Mouse (Mus musculus) MEL (cell line): Measurements from ENCODE around the gene Wdr91. TPM values are rescaled to one million over a fixed set of nuclear protein-coding genes. Genes with fewer than 3 reads are reported as not detected.

Experiments used
- DNase-seq: peaks from one replicate; pipeline ENCODE4 v3.0.0; 2011; ENCODE audit warnings: low read depth, low spot score
- H3K27ac ChIP-seq: 2 replicates; pipeline ENCODE4 v1.5.1; 2012; ENCODE audit warnings: low read depth, mild to moderate bottlenecking, control low read depth, low read length, moderate library complexity; ENCODE audit not compliant: control insufficient read depth
- H3K27me3 ChIP-seq, 2 experiments: fragments of 150-350 bp in 1 of 2; sonication (generic) in 1 of 2; 2 replicates each; pipeline ENCODE4 v1.6.1; 2012; ENCODE audit warnings: low read length in 2 of 2, mild to moderate bottlenecking in 2 of 2, improper control_type of control experiment in 1 of 2, moderate library complexity in 1 of 2; ENCODE audit not compliant: insufficient read depth in 2 of 2, control insufficient read depth in 1 of 2
- H3K36me3 ChIP-seq, 2 experiments: 2 replicates each; pipeline ENCODE4 v1.6.1; 2012 to 2014; ENCODE audit warnings: low read length in 2 of 2, improper control_type of control experiment in 1 of 2, inconsistent platforms in 1 of 2, mild to moderate bottlenecking in 1 of 2; ENCODE audit not compliant: insufficient read depth in 2 of 2, control insufficient read depth in 1 of 2
- H3K4me1 ChIP-seq, 2 experiments: fragments of 150-350 bp in 1 of 2; sonication (generic) in 1 of 2; 2 replicates each; pipeline ENCODE4 v1.6.1; 2012; ENCODE audit warnings: low read length in 2 of 2, improper control_type of control experiment in 1 of 2, mild to moderate bottlenecking in 1 of 2; ENCODE audit not compliant: insufficient read depth in 2 of 2, control insufficient read depth in 1 of 2
- H3K4me3 ChIP-seq, 2 experiments: fragments of 150-350 bp in 1 of 2; sonication (generic) in 1 of 2; 2 replicates each; pipeline ENCODE4 v1.5.1; 2012; ENCODE audit warnings: low read depth in 2 of 2, low read length in 2 of 2, mild to moderate bottlenecking in 2 of 2, moderate library complexity in 2 of 2, control low read depth in 1 of 2, improper control_type of control experiment in 1 of 2; ENCODE audit not compliant: control insufficient read depth in 1 of 2, insufficient read depth in 1 of 2
- H3K79me2 ChIP-seq: 2 replicates; pipeline ENCODE4 v1.6.1; 2012; ENCODE audit warnings: mild to moderate bottlenecking, low read length, moderate library complexity; ENCODE audit not compliant: control insufficient read depth, poor library complexity, insufficient read depth
- H3K9ac ChIP-seq: 2 replicates; pipeline ENCODE4 v1.6.1; 2012; ENCODE audit warnings: low read depth, mild to moderate bottlenecking, control low read depth, low read length, moderate library complexity; ENCODE audit not compliant: control insufficient read depth, poor library complexity, severe bottlenecking
- H3K9me3 ChIP-seq: fragments of 150-350 bp; sonication (generic); replicated peaks from 2 replicates; pipeline ENCODE4 v1.6.1; 2012; ENCODE audit warnings: mild to moderate bottlenecking, low read length, improper control_type of control experiment, moderate library complexity; ENCODE audit not compliant: insufficient read depth
- CHD1 ChIP-seq: IDR thresholded peaks from 2 replicates; pipeline ENCODE4 v1.6.1; 2012; ENCODE audit warnings: low read depth, mild to moderate bottlenecking, inconsistent platforms, low read length, improper control_type of control experiment
- CHD2 ChIP-seq: IDR thresholded peaks from 2 replicates; pipeline ENCODE4 v1.6.1; 2011; ENCODE audit warnings: low read length, improper control_type of control experiment
- EP300 ChIP-seq, 2 experiments: IDR thresholded peaks; 2 replicates each; pipeline ENCODE4 v1.6.1; 2011; ENCODE audit warnings: improper control_type of control experiment in 2 of 2, low read length in 2 of 2, low read depth in 1 of 2, mild to moderate bottlenecking in 1 of 2
- GABPA ChIP-seq: IDR thresholded peaks from 2 replicates; pipeline ENCODE4 v1.6.1; 2012; ENCODE audit warnings: low read depth, mild to moderate bottlenecking, inconsistent platforms, low read length, improper control_type of control experiment, moderate library complexity
- HCFC1 ChIP-seq: IDR thresholded peaks from 2 replicates; pipeline ENCODE4 v1.6.1; 2012; ENCODE audit warnings: low read depth, mild to moderate bottlenecking, inconsistent platforms, low read length, improper control_type of control experiment, moderate library complexity
- MEF2A ChIP-seq: IDR thresholded peaks from 2 replicates; pipeline ENCODE4 v1.6.1; 2014; ENCODE audit warnings: low read depth, mild to moderate bottlenecking, inconsistent platforms, low read length, improper control_type of control experiment; ENCODE audit not compliant: poor library complexity, insufficient replicate concordance, severe bottlenecking; ENCODE audit errors: extremely low read depth
- MXI1 ChIP-seq: IDR thresholded peaks from 2 replicates; pipeline ENCODE4 v1.6.1; 2011; ENCODE audit warnings: mild to moderate bottlenecking, low read depth, low read length, improper control_type of control experiment
- MYB ChIP-seq: IDR thresholded peaks from 2 replicates; pipeline ENCODE4 v1.6.1; 2011; ENCODE audit warnings: mild to moderate bottlenecking, low read depth, low read length, improper control_type of control experiment
- MYC ChIP-seq: IDR thresholded peaks from 2 replicates; pipeline ENCODE4 v1.6.1; 2011; ENCODE audit warnings: low read depth, mild to moderate bottlenecking, low read length, improper control_type of control experiment, moderate library complexity
- NELFE ChIP-seq: IDR thresholded peaks from 2 replicates; pipeline ENCODE4 v1.6.1; 2011; ENCODE audit warnings: low read depth, low read length, improper control_type of control experiment
- NRF1 ChIP-seq: IDR thresholded peaks from 2 replicates; pipeline ENCODE4 v1.6.1; 2014; ENCODE audit warnings: low read depth, mild to moderate bottlenecking, inconsistent platforms, low read length, improper control_type of control experiment, moderate library complexity; ENCODE audit not compliant: poor library complexity, insufficient read depth, severe bottlenecking
- POLR2A ChIP-seq, 2 experiments: IDR thresholded peaks; 2 replicates each; pipeline ENCODE4 v1.6.1; 2011 to 2012; ENCODE audit warnings: low read length in 2 of 2, mild to moderate bottlenecking in 2 of 2, control low read depth in 1 of 2, improper control_type of control experiment in 1 of 2, low read depth in 1 of 2, moderate library complexity in 1 of 2; ENCODE audit not compliant: control insufficient read depth in 1 of 2, insufficient read depth in 1 of 2, poor library complexity in 1 of 2
- POLR2AphosphoS2 ChIP-seq: IDR thresholded peaks from 2 replicates; pipeline ENCODE4 v1.6.1; 2011; ENCODE audit warnings: low read length, improper control_type of control experiment
- RAD21 ChIP-seq: IDR thresholded peaks from 2 replicates; pipeline ENCODE4 v1.6.1; 2011; ENCODE audit warnings: mild to moderate bottlenecking, low read depth, low read length, improper control_type of control experiment
- RCOR1 ChIP-seq: IDR thresholded peaks from 2 replicates; pipeline ENCODE4 v1.6.1; 2012; ENCODE audit warnings: low read depth, mild to moderate bottlenecking, inconsistent platforms, low read length, improper control_type of control experiment
- SMC3 ChIP-seq: IDR thresholded peaks from 2 replicates; pipeline ENCODE4 v1.6.1; 2011; ENCODE audit warnings: low read depth, low read length, improper control_type of control experiment
- TAL1 ChIP-seq: IDR thresholded peaks from 2 replicates; pipeline ENCODE4 v1.6.1; 2012; ENCODE audit warnings: mild to moderate bottlenecking, inconsistent platforms, low read length, moderate library complexity, mixed read lengths
- UBTF ChIP-seq: IDR thresholded peaks from 2 replicates; pipeline ENCODE4 v1.6.1; 2012; ENCODE audit warnings: low read depth, mild to moderate bottlenecking, inconsistent platforms, low read length, improper control_type of control experiment, moderate library complexity, borderline replicate concordance; ENCODE audit not compliant: insufficient read depth
- ZC3H11A ChIP-seq: IDR thresholded peaks from 2 replicates; pipeline ENCODE4 v1.6.1; 2012; ENCODE audit warnings: low read depth, mild to moderate bottlenecking, inconsistent platforms, low read length, improper control_type of control experiment
- ZKSCAN1 ChIP-seq: IDR thresholded peaks from 2 replicates; pipeline ENCODE4 v1.6.1; 2012; ENCODE audit warnings: low read depth, mild to moderate bottlenecking, inconsistent platforms, low read length, improper control_type of control experiment, moderate library complexity
- polyA plus RNA-seq, 2 experiments: library from polyadenylated mRNA; stranded (reverse) in 1 of 2; unstranded in 1 of 2; fragments of >175 nt in 1 of 2; fragments of >200 nt in 1 of 2; gene quantifications; 2 replicates each; pipeline versions ENCODE4 v1.2.1 to v1.2.4; 2012; ENCODE audit warnings: low replicate concordance in 2 of 2, low read depth in 1 of 2; ENCODE audit not compliant: insufficient read length in 2 of 2, insufficient read depth in 1 of 2, missing spikeins in 1 of 2
- total RNA-seq: library from RNA; depleted of rRNA; stranded (reverse); fragments of 300-350 nt; gene quantifications from 2 replicates; pipeline ENCODE4 v1.2.3, GENCODE M21; 2012

Wdr91 gene
- total and polyA plus RNA-seq, 3 experiments: 11.7 to 24.1 TPM; not detected in 1

- Histone ChIP-seq H3K9ac (peak overlapping the region; percentile 71), H3K4me3 (no peak overlapping the region; a peak in 1 of 4 replicates), H3K36me3 (peaks cover 0 to 54% of the 10 kb centered on the region in 2 experiments; a peak in 2 of 4 replicates), H3K4me1 (peaks cover 18 to 68% of the 10 kb centered on the region in 2 experiments), H3K79me2 (peaks cover 7% of the 10 kb centered on the region; the same call in 1 of the 2 replicates), H3K27me3 (no peaks in the 10 kb centered on the region), H3K27ac (peak overlapping the region; percentile 95), H3K9me3 (no peaks in the 10 kb centered on the region)
- no peak for DNase-seq
- TF ChIP-seq MYC: no peak
- no peak for TF ChIP-seq TAL1
- no peak for TF ChIP-seq NRF1
- no peak for TF ChIP-seq MEF2A
- TF ChIP-seq SMC3: no peak
- no peak for TF ChIP-seq HCFC1
- no peak for TF ChIP-seq CHD2
- no peak for TF ChIP-seq EP300 (IDR thresholded peaks at IDR 0.05; ENCODE audit: low read depth in 1 of 2, low read length in 2 of 2)
- TF ChIP-seq POLR2AphosphoS2: no peak
- TF ChIP-seq MYB: no peak
- no peak for TF ChIP-seq CHD1
- TF ChIP-seq NELFE: no peak
- no peak for TF ChIP-seq POLR2A (IDR thresholded peaks at IDR 0.05; ENCODE audit: control insufficient read depth in 1 of 2, insufficient read depth in 1 of 2, low read depth in 1 of 2, low read length in 2 of 2, poor library complexity in 1 of 2)
- no peak for TF ChIP-seq UBTF
- no peak for TF ChIP-seq MXI1
- TF ChIP-seq RAD21: no peak
- no peak for TF ChIP-seq RCOR1
- no peak for TF ChIP-seq ZKSCAN1
These were observed 40.0 kb downstream of the Wdr91 start for GRCm38 (mm10) chr6:34870724-34871123.

GRCm38 (mm10) chr6:34870136-34870535 lies 40.5 kb downstream of the Wdr91 start:
- H3K27me3 ChIP-seq: no peaks in the 10 kb centered on the region
- peak overlapping the region; percentile 71 for H3K9ac ChIP-seq
- peak overlapping the region; percentile 95 for H3K27ac ChIP-seq
- H3K9me3 ChIP-seq: no peaks in the 10 kb centered on the region
- peaks cover 0 to 57% of the 10 kb centered on the region in 2 experiments; a peak in 2 of 4 replicates for H3K36me3 ChIP-seq
- no peak for TF ChIP-seq EP300 (IDR thresholded peaks at IDR 0.05; ENCODE audit: low read depth in 1 of 2, low read length in 2 of 2)
- TF ChIP-seq NRF1: peak; percentile 44; the same call in 1 of the 2 replicates
- no peak for TF ChIP-seq GABPA
- no peak for TF ChIP-seq ZC3H11A
- no peak for TF ChIP-seq POLR2AphosphoS2
- peak overlapping the region; percentile 4 to 40; a peak in 3 of 4 replicates for H3K4me3 ChIP-seq
- DNase-seq: peak; percentile 54
- H3K4me1 ChIP-seq: peaks cover 19 to 68% of the 10 kb centered on the region in 2 experiments
- H3K79me2 ChIP-seq: peaks cover 3% of the 10 kb centered on the region; the same call in 1 of the 2 replicates
